Mouse (Mus musculus): ENCODE measurements at regions not wholly inside any gene's neighbourhood (a gene's known extent, or its start where the extent isn't known, plus 50 kb on each side); places are given as distances from the start of the nearest gene placed in this dataset.

DNA sequence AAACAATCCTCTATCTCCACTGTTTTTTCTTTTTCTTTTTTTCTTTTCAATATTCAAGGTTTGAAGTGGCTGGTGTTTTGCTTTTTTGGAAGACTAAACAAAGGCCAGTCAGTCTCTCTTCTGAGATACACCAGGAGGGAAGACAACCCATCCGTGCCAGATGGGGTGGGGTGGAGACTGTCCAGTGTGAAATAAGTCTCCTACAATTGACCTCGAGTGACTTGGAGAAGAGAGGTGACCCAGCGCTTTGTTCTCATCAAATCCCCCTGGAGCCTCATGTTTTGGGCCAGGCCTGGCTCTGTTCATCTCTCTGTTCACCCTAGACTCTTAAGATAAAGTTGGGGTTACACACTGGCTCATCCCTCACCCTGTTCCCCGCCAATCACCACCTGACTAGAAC lies 169.2 kb upstream of the Tbca start:
- no peaks in the 10 kb centered on the region for H3K4me1 ChIP-seq (replicated peaks)
- WGBS: 62% methylated on average over 4 of the region's 4 CpGs
- ATAC-seq: no peak
- no peaks in the 10 kb centered on the region for H3K9me3 ChIP-seq
- no peak overlapping the region for H3K4me2 ChIP-seq (replicated peaks)
- no peak overlapping the region for H3K9ac ChIP-seq
- no peaks in the 10 kb centered on the region for H3K36me3 ChIP-seq
- no peak overlapping the region for H3K27ac ChIP-seq
- H3K27me3 ChIP-seq (replicated peaks): no peaks in the 10 kb centered on the region
- H3K4me3 ChIP-seq (replicated peaks): no peak overlapping the region

DNA sequence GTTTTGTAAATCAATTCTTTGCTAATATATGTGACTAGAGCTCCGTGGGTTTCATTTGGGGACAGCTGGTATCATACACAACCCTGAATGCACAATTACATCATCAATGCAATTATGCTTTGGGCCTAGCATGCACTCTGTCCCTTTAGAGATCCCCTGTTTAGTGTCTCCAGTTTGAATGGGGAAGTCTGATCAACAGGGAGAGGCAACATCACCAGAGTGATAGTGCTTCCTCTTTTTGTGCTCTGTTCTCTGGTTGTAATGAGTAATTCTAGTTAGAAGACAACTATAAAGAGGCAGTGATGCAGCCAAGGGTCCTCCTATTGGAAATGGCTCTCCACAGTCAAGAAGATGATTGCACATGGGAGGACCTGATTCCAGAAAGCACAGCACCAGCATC lies 158.7 kb upstream of the Tbca start:
- no peak overlapping the region for H3K4me3 ChIP-seq (replicated peaks)
- no peak overlapping the region for H3K9ac ChIP-seq
- WGBS: 82% methylated on average over 1 of the region's 1 CpGs
- no peak overlapping the region for H3K27ac ChIP-seq
- H3K27me3 ChIP-seq (replicated peaks): no peaks in the 10 kb centered on the region
- no peaks in the 10 kb centered on the region for H3K4me1 ChIP-seq (replicated peaks)
- ATAC-seq: no peak
- H3K4me2 ChIP-seq (replicated peaks): no peak overlapping the region
- no peaks in the 10 kb centered on the region for H3K9me3 ChIP-seq
- no peaks in the 10 kb centered on the region for H3K36me3 ChIP-seq

DNA sequence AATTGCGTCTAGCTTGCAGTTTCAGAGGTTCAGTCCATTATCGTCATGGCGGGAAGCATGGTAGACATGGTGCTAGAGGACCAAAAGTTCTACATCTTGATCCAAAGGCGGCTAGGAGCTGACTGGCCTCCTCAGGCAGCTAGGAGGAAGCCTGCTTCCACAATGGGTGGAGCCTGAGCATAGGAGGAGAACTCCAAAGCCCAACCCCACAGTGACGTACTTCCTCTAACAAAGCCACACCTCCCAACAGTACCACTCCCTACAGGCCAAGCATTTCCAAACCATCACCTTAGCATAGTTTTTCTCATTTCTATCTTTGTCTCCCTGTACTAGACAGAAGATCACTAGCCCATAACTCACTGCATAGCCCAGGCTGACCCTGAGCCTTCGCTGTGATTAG lies 158.0 kb upstream of the Tbca start:
- Histone ChIP-seq H3K27me3 (replicated peaks) (no peaks in the 10 kb centered on the region), H3K4me1 (replicated peaks) (no peaks in the 10 kb centered on the region), H3K27ac (no peak overlapping the region), H3K4me2 (replicated peaks) (no peak overlapping the region), H3K9ac (no peak overlapping the region), H3K36me3 (no peaks in the 10 kb centered on the region), H3K9me3 (no peaks in the 10 kb centered on the region), H3K4me3 (replicated peaks) (no peak overlapping the region)
- 96% methylated on average over 6 of the region's 6 CpGs for WGBS
- no peak for ATAC-seq

DNA sequence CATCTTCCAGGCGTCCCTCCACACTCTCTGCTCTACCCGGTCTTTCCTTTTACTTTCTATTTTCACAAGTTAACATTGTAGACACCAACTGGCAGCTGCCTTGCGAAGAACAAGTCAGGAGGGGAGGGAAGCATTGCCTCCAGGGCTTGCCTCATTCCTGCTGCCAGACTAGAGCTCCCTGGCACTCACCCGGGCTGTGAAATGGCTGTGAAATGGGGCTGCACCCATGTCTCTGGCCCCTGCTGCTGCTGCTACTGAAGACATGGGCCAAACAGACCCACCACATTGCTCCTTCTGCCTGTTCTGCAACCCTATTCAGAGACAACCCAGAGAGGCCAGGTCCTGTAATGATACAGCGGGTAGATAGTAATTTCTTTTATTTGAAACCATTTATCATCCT lies 156.0 kb upstream of the Tbca start:
- Histone ChIP-seq H3K9me3 (no peaks in the 10 kb centered on the region), H3K27me3 (replicated peaks) (no peaks in the 10 kb centered on the region), H3K9ac (no peak overlapping the region), H3K4me2 (replicated peaks) (no peak overlapping the region), H3K36me3 (no peaks in the 10 kb centered on the region), H3K27ac (no peak overlapping the region), H3K4me3 (replicated peaks) (no peak overlapping the region), H3K4me1 (replicated peaks) (no peaks in the 10 kb centered on the region)
- ATAC-seq: no peak
- WGBS: 53% methylated on average over 5 of the region's 5 CpGs

DNA sequence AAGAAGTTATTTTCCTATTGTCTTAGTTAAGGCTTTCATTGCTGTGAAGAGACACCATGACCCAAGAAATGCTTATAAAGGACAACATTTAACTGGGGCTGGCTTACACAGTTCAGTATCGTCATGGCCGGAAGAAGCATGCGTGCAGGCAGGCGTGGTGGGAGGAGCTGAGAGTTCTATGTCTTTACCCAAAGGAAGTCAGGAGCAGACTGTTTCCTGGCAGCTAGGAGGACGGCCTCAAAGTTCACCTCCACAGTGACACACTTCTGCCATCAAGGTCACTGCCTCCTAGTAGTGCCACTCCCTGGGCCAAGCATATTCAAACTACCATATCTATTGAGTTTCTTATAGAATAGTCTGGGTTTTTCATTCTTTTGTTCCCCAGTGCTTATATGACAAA lies 148.4 kb upstream of the Tbca start:
- H3K27ac ChIP-seq: no peak overlapping the region
- no peaks in the 10 kb centered on the region for H3K36me3 ChIP-seq
- no peaks in the 10 kb centered on the region for H3K9me3 ChIP-seq
- no peak overlapping the region for H3K4me3 ChIP-seq (replicated peaks)
- 70% methylated on average over 5 of the region's 5 CpGs for WGBS
- no peak overlapping the region for H3K9ac ChIP-seq
- no peak overlapping the region for H3K4me2 ChIP-seq (replicated peaks)
- no peak for ATAC-seq
- no peaks in the 10 kb centered on the region for H3K4me1 ChIP-seq (replicated peaks)
- no peaks in the 10 kb centered on the region for H3K27me3 ChIP-seq (replicated peaks)

DNA sequence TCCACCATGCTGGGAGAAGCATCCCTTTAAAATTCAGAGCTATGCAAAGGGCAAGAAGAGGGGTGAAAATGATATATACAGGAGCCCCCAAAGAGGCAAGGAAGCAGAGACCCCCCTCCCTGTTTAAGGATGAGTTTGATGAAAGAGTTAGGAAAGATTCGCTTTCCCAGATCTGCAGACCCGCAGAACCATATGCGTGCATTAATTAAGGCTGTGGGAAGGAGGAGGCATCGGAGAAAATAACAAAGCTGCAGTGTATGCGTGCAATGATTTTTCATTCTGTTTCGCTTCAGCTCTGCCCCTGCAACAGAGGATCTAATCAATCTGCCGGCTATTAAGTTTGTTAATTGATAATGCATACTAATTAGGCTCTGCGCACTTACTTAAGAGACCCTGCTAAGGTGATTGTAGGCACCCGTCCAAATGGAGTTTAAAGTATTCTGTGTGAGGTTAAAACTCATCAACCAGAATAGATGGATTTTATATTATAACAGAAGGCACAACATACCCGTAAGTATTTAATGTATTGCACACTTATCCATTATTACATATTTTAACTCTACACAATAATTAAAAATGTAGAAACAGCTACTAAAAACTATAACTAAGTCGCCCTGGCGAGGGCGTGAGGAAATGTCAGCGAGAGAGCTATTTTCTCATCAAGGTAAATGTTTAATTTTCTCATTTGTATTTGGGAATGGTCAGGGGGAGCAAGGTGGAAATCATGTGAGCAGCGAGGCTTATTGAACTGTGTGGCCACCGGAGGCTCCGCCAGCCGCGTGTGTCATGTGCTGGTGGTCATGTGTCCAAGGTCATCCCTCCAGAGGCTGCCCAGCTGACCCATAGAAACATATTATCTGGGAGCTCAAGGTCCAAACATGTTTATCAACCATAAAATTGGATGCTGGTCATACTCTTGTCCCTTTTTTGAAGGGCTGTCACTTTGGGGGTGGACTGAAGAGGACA lies 143.2 kb upstream of the Tbca start:
- Histone ChIP-seq H3K4me2 (replicated peaks) (no peak overlapping the region), H3K4me1 (replicated peaks) (no peaks in the 10 kb centered on the region), H3K9ac (no peak overlapping the region), H3K4me3 (replicated peaks) (no peak overlapping the region), H3K9me3 (no peaks in the 10 kb centered on the region), H3K36me3 (no peaks in the 10 kb centered on the region), H3K27me3 (replicated peaks) (no peaks in the 10 kb centered on the region), H3K27ac (no peak overlapping the region)
- 68% methylated on average over 19 of the region's 19 CpGs for WGBS
- ATAC-seq: no peak

DNA sequence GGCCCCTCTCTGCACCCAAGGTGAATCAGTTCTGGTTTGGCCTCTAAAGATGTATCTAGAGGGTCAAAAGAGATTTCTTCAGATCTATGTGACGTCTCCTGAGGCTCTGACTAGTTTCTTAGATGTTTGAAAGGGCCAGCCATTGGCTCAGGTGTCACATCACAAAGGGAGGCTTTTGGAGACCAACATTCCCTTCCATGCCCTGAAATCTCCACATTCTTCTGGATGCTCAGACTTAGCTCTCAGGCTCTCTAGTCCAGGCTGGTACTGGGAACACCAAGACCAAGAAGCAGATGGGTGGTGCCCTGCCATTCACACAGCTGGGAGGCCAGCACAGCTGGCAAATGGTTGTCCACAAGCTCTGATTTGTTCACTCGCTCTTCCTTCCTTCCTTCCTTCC lies 142.4 kb upstream of the Tbca start:
- no peak overlapping the region for H3K9ac ChIP-seq
- no peak for ATAC-seq
- no peak overlapping the region for H3K4me2 ChIP-seq (replicated peaks)
- H3K27ac ChIP-seq: no peak overlapping the region
- H3K27me3 ChIP-seq (replicated peaks): no peaks in the 10 kb centered on the region
- H3K4me3 ChIP-seq (replicated peaks): no peak overlapping the region
- 84% methylated on average over 2 of the region's 2 CpGs for WGBS
- H3K36me3 ChIP-seq: no peaks in the 10 kb centered on the region
- no peaks in the 10 kb centered on the region for H3K4me1 ChIP-seq (replicated peaks)
- H3K9me3 ChIP-seq: no peaks in the 10 kb centered on the region

DNA sequence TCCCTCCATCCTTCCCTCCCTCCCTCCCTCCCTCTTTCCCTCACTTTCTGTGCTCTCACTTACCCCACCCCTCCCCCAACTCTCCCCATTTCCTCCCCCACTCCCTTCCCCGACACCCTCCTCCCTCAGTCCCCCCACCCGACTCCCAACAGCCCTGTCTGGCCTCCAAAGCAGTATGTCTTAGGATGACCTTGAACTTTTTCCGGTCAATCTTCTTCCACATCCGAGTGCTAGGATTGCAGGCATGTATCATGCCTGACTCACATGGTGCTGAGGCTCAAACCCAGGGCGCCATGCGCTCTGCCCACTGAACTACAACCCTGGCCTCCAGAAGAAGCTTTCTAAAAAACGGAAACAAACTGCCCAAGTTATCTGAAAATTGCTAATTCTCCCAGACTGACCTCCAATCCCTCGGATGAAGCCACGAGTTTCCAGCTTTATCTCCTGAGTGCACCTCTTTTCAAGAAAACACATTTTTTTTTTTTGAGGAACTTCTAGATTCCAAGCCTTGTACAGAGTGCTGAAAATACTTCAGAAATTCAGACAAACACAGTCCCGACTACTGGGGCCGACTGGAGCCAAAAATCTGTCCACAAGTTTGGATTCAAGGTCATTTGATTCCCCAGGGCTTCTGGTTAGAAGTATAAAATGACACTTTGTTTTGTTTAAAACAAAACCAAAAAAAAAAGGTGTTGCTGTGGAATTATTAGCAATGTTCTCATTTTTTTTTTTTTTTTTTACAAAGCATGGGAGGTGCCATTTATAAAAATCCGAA lies 141.7 kb upstream of the Tbca start:
- Histone ChIP-seq H3K36me3 (no peaks in the 10 kb centered on the region), H3K27me3 (replicated peaks) (no peaks in the 10 kb centered on the region), H3K27ac (no peak overlapping the region), H3K9ac (no peak overlapping the region), H3K9me3 (no peaks in the 10 kb centered on the region), H3K4me1 (replicated peaks) (no peaks in the 10 kb centered on the region), H3K4me2 (replicated peaks) (no peak overlapping the region), H3K4me3 (replicated peaks) (no peak overlapping the region)
- WGBS: 54% methylated on average over 12 of the region's 12 CpGs
- no peak for ATAC-seq

DNA sequence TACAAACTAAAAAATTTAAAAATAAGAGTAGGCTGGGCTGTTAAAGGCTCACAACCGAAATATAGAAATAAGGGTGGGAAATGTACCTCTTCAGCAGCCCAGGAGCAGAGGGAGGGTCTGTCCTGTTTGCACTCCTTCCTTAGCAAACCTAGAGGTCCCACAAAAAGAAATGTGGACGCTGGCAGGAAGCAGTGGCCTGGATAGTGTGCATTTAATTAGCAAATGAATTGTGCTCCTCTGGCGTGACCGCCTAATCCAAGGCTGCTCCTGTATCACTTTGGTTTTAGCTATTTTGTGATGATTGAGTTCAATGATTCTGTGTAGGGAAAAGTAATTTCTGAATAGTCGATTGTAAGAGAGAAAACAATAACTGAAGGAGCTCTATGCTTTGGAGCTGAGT lies 141.1 kb upstream of the Tbca start:
- 66% methylated on average over 5 of the region's 5 CpGs for WGBS
- Histone ChIP-seq H3K36me3 (no peaks in the 10 kb centered on the region), H3K4me1 (replicated peaks) (no peaks in the 10 kb centered on the region), H3K27ac (no peak overlapping the region), H3K9me3 (no peaks in the 10 kb centered on the region), H3K4me3 (replicated peaks) (no peak overlapping the region), H3K9ac (no peak overlapping the region), H3K4me2 (replicated peaks) (no peak overlapping the region), H3K27me3 (replicated peaks) (no peaks in the 10 kb centered on the region)
- no peak for ATAC-seq

DNA sequence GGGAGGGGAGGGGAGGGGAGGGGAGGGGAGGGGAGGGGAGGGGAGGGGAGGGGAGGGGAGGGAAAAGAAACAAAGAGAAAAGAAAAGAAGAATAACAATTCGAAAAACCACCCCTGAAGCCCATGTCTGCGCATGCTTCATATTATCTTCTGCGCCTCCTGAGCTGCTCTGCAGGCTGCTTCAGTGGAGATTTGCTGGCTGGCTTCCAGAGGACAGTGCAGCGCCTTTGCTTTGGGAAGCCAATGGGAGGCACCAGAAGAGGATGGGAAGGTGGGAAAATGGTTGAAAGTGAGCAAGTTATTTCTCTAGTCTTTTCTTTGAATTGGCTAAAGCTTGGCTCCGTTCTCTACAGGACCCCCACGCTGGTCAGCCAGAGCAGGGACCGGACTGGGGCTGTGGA lies 137.8 kb upstream of the Tbca start:
- Histone ChIP-seq H3K9ac (no peak overlapping the region), H3K4me1 (replicated peaks) (no peaks in the 10 kb centered on the region), H3K4me3 (replicated peaks) (no peak overlapping the region), H3K36me3 (no peaks in the 10 kb centered on the region), H3K27me3 (replicated peaks) (no peaks in the 10 kb centered on the region), H3K9me3 (no peaks in the 10 kb centered on the region), H3K27ac (no peak overlapping the region), H3K4me2 (replicated peaks) (no peak overlapping the region)
- no peak for ATAC-seq
- 75% methylated on average over 7 of the region's 7 CpGs for WGBS

DNA sequence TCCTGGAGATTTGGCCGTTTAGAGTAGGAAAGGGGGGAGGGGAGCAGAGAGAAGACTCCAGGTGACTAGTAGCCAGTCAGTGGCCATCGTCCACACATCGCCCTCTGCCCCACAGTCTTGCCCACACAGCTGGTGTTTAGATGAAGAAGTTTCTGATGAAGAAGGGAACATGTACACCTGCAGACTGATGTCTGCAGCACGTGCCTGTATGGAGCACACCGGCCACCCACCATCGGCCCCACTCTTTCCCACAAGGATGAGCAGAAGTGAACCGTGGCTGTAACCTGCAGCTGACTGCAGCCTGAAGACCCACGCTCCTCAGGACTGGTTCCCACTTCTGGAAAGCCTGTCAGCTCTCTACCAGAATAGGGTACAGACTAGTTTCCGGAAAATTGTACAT lies 121.1 kb upstream of the Tbca start:
- WGBS: 83% methylated on average over 9 of the region's 9 CpGs
- no peak for ATAC-seq

DNA sequence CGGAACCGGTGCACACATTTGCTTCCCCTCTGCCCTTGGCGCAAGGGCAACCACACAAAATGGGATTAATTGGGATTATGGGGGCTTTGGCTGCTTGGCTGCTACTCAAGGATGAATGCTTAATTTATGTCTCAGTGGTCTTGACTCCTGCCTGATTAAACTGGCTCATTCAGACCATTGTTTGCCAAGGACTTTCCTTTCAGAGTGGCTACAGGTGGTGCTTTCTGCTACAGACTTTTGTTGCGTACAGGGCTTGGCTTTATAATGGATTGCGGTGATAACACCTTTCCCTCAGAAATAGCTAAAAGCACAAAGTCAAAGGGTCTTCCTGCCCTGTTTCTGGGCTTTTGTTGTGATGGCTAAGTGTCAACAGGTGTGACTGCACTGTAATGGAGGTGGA lies 120.4 kb upstream of the Tbca start:
- Histone ChIP-seq H3K4me1 (replicated peaks) (no peaks in the 10 kb centered on the region), H3K9me3 (no peaks in the 10 kb centered on the region), H3K4me2 (replicated peaks) (no peak overlapping the region), H3K27ac (no peak overlapping the region), H3K4me3 (replicated peaks) (no peak overlapping the region), H3K27me3 (replicated peaks) (no peaks in the 10 kb centered on the region), H3K9ac (no peak overlapping the region), H3K36me3 (no peaks in the 10 kb centered on the region)
- 64% methylated on average over 5 of the region's 5 CpGs for WGBS
- ATAC-seq: no peak

More for the DNA sequence above, 121.1 kb upstream of the Tbca start:
- Histone ChIP-seq H3K27ac (no peak overlapping the region), H3K9ac (no peak overlapping the region), H3K27me3 (replicated peaks) (no peaks in the 10 kb centered on the region), H3K4me3 (replicated peaks) (no peak overlapping the region), H3K4me1 (replicated peaks) (no peaks in the 10 kb centered on the region), H3K36me3 (no peaks in the 10 kb centered on the region), H3K4me2 (replicated peaks) (no peak overlapping the region), H3K9me3 (no peaks in the 10 kb centered on the region)

Measured in intestine, embryonic 15.5 days (tissue).